Mouse (Mus musculus) adrenal gland, adult 18-20 months (tissue): ENCODE measurements around the gene Phpt1. TPM values are rescaled to one million over a fixed set of nuclear protein-coding genes. Genes with fewer than 3 reads are reported as not detected.

Experiments
- DNase-seq, 2 experiments: peaks; one replicate each; pipeline ENCODE4 v3.0.0; 2021 to 2022; ENCODE audit warnings: low spot score in 2 of 2
- long read RNA-seq, 2 experiments: library from polyadenylated mRNA; stranded (forward); transcript quantifications; one replicate each; pipeline ENCODE4 v2.0.0; 2021
- total RNA-seq, 2 experiments: library from RNA; stranded (reverse); gene quantifications; 1 replicate in 1 of 2; 2 replicates in 1 of 2; pipeline ENCODE4 v1.2.3; 2021

The Phpt1 gene
- total RNA-seq, result 10 to 100 TPM; 49.4 to 69.5 TPM
- long read RNA-seq, experiment 1, transcript Phpt1-201 (3 exons, 937 nt), result major isoform, 10 of 12 reads
- long read RNA-seq, experiment 1, partial matches to known transcripts, result 1 of 12 reads
- long read RNA-seq, experiment 1, other reads (novel, unspliced or antisense), result 1 of 12 reads
- long read RNA-seq, experiment 2, transcript Phpt1-201 (3 exons, 937 nt), result major isoform, 52 of 60 reads
- long read RNA-seq, experiment 2, partial matches to known transcripts, result 4 of 60 reads
- long read RNA-seq, experiment 2, other reads (novel, unspliced or antisense), result 3 of 60 reads

DNA sequence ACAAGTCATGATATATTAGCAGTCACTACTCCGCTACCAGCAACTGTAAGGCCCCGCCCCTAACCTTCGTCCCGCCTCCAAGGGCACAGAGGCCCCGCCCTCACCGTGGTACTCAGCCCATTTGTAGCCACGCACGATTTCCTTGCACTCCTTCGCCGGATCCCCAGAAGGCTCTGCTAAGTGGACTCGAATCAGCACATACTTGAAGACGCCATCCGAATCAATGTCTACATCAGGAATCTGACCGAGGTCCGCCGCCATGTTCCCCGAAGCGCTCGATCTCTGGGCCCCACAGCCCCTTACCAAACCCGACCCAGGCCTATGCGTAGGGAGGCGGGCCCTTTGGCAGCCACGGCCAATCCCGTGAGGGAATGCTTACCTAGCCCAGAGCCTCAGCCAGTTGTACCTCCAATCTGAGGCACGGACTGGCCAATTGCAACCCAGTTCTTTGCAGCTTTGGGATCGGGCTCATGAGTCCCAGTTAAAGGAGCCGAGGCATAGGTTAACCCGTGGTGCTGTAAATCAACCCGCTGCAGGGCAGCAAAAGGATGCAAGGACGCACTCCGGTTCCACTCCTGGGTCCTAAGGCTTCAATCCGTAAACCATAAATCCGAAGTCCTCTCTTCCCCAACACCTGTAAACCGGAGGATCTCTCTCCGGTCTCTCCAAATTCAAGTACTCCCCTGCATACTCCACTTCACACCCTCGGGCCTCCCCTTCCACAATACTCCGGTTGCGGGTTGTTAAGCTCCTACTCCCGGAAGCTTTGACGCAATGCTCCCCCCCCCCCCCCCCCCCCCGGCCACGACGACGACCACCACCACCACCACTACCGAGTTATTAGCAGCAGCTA is at the start of gene Phpt1, which contains the start of gene Mamdc4:
TSS of gene Phpt1 (minus strand) at position 646 of the 853 bp plus-strand sequence.
TSS of gene Mamdc4 (minus strand) at position 267 of the 853 bp plus-strand sequence.
- DNase-seq, result peak; percentile 92 to 96

DNA sequence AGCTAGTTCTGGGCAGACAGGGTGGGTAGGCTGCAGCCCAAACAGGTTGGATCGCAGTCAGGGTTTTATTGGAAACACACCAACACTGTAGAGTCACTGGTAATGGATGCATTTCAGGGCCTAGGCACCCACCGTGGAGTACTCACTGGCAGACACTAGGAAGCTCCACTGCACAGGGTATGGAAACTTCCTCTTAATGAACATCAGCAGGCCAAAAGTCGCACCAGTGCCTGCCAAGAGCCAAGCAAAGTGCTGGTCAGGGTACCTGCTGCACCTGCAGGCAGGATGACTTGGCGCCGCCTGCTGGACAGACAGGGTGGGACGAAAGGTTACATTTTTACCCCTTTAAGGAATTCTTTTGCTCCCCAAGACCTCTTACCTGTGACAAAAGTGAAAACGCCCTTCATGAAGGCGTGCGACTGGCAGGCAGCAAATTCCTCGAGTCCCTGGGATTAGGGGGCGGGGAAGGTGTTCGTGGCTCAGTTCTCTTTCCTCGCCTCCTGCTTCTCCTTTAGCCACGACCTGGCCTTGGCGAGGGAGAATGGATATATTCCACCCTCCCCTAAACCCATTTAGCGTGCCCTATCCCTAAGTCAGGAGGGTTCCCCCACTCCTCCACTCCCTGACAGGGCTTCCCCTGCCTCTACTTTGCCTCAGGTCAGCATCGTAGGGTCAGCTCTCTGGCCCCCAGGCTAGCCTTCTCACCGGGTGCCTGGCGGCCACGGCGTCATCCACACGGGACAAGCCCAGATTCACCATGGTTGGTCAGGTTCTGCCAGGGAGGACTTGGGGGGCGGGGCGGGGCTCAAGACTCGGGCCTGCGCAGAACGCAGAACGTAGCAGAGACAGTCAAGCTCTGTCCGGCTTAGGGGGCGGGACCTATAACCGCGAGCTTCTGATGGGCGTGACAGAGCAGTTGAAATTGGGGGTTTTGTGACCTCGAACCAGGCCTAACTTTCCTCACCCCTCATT is 46.5 kb upstream of the Phpt1 start, which contains the start of gene Tmem141:
TSS of gene Tmem141 (minus strand) at position 777 of the 972 bp plus-strand sequence.
- peak; percentile 84 for DNase-seq

DNA sequence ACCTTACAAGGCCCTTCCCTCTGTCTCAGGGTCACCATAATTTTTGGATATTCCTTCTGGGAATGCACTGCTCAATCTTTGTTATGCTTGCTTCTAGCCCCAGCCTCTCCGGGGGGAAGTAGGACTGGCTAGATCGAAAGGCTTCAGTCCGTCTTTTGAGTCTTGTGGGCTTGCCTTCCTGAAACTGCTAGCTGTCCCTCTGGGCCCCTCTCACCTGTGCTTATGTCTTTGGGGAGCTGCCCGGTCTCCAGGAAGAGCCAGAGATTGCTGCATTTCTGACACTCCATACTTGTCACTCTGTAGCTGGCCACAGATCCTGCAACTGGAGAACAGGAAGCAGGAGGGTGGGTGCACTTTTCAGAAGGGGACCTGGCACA is 45.8 kb upstream of the Phpt1 start:
- DNase-seq, result no peak

DNA sequence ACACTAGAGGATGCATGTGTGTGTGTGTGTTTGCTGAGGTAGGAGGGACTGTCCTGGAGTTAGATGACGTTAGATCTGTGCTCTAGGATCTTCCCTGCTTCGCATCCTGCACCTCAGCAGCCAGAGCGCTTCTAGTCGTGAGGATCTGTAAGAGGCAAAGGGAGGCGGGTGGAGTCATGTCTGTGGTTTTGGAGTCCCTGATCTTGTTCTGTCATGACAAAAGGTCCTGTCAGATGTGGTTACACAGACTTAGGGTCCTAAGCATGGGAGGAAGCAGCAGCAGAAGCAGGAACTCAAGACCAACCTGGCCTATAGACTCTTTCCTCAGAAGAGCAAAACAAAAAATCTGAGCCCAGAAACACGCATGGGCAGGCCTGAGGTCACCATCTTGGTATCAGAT is 45.4 kb upstream of the Phpt1 start:
- no peak for DNase-seq

DNA sequence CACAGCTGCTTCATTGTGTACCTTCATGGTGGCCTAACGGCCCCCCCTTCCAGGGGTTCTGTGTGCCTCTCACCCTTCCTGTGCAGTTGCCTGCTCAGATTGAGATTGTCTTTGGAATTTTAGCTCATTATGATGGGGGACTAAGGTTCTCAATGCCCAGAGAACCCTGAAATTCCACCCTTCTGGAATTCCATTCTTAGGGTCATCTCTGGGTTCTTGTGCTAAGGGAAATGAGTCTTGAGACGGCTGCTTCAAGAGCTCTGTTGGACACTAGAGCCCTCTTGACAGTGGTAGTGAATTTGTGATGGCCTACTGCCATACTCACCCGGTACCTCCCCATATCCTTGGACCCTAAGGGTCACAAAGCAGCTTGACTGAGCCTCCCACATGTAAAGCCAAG is 42.6 kb upstream of the Phpt1 start, which contains the start of gene Ccdc183:
TSS of gene Ccdc183 (minus strand) at position 101 of the 400 bp plus-strand sequence.
- no peak for DNase-seq

DNA sequence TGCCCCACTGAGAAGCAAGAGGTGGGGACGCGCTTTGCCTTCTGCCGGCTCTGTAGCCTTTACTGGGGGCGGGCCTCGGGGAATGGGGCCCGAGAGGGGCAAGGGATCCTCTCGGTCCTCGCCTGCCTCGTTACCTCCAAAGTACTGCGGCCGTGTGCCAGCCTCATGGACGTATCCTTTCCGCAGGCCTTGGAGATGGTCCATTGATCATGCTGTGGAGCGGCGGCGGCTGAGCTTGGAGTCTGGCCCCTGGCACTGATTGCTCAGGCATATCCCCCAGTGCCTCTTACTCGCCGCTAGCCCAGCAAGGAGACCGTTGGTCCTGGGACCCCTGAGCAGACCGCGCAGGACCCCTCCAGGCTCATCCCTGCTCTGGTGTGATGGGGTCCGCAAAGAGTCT is 41.4 kb upstream of the Phpt1 start:
- no peak for DNase-seq

DNA sequence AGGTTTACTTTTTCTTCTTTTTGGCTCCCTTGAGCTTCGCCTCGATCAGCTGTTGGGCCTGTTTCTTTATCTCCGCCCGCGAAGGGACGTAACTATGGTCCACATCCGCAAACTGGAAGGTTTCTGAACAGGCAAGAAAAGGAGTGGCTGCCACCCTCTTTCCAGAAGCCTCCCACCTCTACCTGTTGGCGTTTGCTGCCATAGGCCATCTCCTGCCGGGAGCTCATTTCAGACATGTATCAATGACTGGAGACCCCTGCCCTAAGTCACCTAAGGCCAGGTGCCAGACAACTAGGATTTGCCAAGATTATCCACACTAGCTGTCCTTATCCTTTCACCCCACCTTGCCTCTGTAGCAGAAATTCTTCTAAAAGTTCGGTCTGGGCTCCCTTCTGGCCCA is 33.6 kb upstream of the Phpt1 start:
- DNase-seq, result no peak

DNA sequence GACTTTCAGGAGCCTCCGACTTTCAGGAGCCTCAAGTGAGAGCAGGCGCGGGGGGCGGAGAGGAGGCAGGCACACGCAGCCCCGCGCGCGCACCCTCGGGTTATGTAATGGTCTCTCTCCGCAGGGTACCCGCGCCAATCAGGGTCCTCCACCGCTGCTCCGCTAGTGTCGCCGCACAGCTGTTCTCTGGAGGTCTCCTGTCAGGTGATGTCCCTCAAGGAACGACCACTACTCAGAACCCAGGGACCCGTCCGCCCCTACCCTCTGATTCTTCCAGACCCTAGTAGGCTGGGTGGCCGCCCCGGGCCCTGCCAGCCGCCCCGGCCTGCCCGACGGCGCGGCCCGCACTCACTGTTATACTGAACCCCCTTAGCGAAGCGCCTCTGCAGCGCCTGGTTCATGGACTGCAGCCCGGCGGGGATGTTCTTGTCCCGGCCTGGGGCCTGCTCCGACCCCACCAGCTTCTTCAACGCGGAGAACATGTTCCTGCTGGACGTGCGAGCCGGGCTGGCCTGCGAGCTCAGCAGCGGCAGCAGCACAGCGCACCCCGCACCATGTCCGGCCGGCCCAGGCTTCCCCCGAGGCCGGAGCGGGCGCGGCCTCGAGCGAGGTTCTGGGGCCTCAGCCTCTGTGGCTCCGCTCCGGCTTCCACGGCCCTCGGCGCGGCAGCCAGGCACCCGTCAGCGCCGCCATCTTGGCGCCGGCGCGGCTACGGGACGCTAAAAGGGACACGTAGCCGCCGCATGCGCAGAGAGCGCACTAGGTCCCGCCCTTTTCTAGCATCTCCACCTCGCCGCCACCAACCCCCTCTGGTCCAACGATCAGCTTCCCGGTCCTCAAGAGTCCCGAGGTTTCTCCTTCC is 33.0 kb upstream of the Phpt1 start, which contains the start of gene Rabl6:
TSS of gene Rabl6 (minus strand) at position 761 of the 862 bp plus-strand sequence.
- peak; percentile 89 to 91 for DNase-seq

DNA sequence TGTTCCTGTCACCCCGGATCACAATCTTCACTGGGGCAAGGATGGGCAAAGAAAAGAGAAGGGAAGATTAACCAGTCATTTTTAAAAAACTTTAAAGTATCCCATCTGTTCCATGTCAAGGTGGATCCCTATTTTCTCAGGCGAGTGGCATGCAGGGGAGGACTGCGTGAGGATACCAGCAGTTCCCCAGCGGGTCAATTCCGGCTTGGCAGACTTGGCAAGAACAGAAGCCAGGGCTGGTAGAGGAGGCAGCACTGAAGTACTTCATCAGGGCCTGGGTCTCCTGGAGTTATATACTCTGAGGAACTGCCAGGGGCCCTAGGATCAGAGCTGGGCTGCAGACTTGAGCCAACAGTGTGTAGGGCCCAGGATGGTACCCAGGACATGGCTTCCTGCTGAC is 27.5 kb upstream of the Phpt1 start:
- DNase-seq, result no peak

DNA sequence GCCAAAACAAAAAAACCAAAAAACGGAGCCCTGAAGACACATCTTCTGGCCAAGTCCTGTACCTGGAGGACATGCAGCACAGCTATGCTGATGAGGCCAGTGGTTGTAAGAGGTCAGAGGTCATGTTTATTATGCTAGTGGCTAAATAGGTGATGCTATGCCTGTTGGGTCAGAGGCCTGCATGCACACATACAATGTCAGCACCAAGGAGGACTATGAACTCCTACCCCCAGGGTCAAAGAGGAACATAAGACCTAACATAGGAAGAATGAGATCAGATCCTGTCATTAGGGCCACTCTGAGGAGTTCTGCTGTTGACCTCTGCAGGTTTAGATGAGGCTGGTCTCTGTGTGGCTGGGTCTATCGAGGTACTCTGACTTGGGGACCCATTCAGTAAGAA is 25.0 kb upstream of the Phpt1 start:
- no peak for DNase-seq

DNA sequence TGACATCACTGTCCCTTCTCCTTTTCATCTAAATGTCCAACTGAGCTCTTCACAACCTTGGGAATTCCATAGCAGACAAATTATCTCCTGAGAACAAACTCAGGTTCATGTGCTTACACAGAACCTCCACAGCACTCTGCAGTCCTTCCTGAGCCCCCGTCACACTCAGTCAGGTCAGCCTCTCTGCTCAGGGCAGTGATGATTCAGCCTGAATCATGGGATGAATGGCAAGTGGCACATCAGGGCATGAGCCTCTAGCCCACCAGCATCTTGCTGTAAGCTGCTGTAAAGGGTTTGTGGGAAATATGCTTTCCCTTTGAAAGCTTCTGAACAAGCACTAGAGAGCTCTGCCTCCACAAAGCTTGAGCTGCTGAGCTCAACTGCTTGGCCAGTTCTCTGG is 23.7 kb upstream of the Phpt1 start:
- DNase-seq, result no peak

DNA sequence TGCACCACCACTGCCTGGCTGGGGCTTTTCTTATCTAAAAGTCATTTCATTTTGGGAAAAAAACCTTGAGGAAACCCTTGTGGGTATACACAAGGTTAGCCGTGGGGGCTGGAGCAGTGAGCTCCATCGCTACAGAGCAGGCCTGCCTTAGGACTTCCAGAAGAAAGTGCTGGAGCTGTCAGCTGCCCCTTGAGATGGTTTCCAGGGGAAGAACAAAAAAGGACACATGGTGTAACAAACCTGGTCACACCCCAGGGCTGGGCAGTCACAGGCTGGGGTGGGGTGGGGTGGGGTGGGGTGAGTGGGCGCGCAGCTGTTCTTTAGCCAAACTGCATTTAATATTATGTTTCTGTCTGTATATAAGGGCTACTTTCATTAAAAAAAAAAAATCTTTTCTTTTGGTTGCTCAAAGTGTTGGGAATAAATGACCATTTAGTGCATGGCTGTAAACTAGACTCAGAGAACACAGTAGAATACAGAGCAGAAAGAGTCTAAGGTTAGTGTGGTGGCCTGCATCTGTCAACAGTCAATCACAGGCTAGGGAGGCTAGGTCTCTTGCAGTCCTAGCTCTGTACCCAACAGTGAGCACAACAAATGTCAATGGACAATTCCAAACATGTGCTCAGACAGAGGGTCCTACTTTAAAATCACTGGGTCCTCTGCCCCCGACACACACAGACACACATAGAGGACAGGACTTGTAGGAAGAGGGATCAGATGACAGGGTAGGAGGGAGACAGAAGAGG is 21.9 kb upstream of the Phpt1 start:
- no peak for DNase-seq

DNA sequence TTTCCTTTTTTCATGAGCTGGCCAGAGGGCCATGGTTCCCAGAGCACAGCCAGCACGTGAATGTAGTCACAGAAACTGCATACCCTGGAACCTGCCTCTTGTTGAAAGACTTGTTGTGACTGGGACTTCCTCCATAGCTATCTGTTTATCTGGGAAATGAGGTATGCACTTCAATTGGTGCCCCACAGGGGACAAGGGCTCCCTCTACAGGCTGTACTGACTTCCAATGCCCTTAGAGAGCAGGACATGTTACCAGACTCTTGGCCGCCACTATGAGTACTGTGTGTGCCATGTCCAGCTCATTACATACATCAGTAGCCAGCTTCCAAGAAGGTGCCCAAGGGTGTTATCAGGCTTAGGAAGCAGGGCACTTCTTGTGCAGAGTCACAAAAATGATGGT is 16.8 kb upstream of the Phpt1 start:
- no peak for DNase-seq

DNA sequence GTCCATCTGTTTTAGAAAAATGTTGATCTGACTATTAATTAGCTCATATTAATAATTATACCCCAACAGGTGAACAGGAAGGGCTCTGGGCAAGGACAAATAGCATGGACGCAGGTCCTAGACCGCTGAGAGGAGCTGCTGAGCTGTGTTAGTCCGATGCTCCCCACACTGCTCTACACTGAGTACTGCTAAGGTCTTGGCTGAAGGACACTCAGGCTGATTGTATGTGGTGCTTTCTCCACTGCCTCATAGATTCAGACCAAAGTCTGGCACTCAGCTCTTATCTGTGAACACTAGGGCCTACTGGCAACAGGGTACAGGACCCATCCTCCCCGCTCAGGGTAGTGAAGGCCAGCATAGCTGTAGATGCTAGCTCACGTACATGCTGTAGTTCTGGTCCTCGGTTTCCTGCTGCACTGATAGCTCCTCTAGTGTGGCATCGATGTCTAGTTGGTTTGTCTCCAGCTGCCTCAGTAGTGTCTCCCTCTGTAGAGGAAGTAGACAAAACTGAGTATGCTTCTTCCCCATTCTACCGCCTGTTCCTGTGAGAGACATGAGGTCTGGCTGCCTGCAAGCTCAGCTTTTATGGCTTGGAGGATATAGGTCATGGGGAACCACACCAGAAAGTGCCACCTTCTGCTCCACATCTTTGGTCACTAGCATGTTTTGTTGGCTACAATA is 13.3 kb upstream of the Phpt1 start:
- no peak for DNase-seq

DNA sequence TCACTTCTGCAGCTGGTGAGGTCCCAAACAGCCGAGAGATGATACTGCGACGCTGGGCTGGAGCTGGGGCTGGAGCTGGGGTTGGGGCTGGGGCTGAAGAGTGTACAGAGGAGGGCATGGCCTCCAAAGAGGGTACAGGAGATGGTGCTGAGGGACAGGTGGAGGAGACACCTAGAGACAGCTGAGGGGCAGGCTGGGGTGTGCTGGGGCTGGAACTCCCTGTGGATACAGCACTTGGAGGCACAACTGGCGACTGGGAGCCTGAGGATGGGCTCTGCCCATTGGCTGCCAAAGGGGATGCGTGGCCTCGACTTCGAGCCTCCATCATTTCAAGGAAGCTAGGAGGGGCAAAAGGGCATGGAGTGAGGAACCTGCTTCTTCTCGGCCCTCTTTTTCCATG is 12.3 kb upstream of the Phpt1 start:
- DNase-seq, result no peak

DNA sequence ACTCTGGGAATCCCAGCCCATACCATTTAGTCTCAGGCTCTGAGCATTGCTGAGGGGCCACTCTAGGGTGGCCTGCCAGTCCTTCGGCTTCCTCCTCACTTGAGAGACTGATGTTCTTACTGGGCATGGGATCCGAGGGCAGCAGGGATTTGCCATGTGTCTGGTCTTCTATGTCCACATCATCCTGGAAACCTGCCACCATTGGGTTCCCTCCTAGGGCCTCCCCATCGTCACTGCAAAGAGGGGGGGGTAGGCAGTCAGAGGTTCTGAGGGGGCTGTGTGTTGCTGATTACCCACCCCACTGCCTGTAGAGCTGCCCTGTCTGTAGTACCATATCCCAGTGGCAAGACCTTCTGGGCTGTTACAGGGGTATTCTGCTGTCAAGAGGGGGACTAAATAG is 10.6 kb upstream of the Phpt1 start:
- DNase-seq, result no peak

DNA sequence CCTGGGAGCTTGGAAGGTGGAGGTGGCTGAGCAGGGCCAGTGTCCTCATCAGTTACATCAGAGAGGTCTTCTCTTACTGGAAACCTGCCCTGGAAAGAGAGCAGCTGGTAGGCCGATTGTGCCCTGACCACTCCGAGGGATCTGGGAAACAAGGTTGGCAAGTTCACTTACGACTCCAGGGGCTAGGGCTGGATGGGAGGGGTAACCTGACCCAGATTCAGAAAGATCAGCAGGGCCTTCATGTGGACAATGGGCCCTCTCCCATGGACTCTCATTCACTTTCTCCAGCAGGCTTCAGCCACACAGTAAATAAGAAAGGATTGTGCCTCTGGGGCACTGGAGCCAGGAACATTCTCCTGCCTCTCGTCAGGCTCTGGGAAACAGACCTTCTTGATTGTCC is 9.8 kb upstream of the Phpt1 start:
- DNase-seq, result no peak

DNA sequence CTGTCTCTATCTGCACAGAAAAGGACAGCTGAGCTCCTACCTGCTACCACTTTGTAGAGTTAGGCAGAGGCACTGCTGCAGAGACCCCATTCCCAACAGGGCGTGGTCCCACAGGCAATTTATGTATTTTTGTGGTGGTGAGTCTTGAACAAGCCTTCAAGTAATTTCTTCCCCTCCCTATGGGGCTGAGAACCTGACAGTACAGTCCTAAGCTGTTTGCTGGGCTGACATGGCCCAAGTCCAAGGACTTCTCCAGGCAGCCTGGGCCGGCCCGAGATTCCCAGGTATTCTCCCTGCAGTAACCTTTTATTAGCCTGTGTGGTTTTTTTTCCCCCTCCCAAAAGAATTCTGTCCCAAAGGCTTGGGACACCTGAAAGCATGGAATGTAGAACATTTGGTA is 9.1 kb upstream of the Phpt1 start:
- no peak for DNase-seq

DNA sequence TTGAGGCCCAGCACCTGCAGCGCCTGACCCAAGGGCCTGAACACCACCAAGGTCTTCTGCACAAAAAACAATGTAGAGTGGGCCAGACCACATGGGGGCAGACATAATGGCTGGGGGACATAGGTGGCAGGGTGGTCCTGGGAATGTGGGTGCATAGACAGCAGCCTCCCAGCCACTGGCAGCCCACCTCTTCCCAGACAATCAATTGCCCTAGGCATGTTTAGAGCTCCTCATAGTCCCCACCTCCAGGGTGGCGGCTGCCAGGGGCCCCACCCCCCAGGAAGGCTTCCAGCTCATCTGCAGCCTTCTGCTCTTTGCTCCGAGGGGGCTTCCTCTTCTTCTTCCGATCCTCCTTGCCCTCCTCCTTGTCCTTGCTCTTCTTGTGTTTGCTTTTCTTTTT is 8.5 kb upstream of the Phpt1 start:
- DNase-seq, result no peak
